Mouse (Mus musculus) liver, postnatal 0 days (tissue): Measurements from ENCODE around the gene Itga8. TPM values are rescaled to one million over a fixed set of nuclear protein-coding genes. Genes with fewer than 3 reads are reported as not detected.

Experiments used
- ATAC-seq: fragments of 200-750 bp; cut with Nextera tagmentation; 2 replicates; pipeline ENCODE4 v1.8.0; 2017; ENCODE audit warnings: mild to moderate bottlenecking, moderate library complexity
- DNase-seq: peaks from one replicate; pipeline ENCODE4 v3.0.0-alpha.2; 2016
- H3K27ac ChIP-seq: fragments of 300-500 bp; sonication (generic); 2 replicates; pipeline ENCODE4 v1.5.1; 2014; ENCODE audit warnings: antibody characterized with exemption, moderate library complexity, mild to moderate bottlenecking, low read depth
- H3K27me3 ChIP-seq: fragments of 300-500 bp; sonication (generic); 2 replicates; pipeline ENCODE4 v1.6.1; 2014; ENCODE audit warnings: low read length, control low read depth, mixed read lengths; ENCODE audit not compliant: insufficient read depth
- H3K36me3 ChIP-seq: fragments of 300-500 bp; sonication (generic); replicated peaks from 2 replicates; pipeline ENCODE4 v1.6.1; 2014; ENCODE audit warnings: mild to moderate bottlenecking, control low read depth, low read length, moderate library complexity, mixed read lengths; ENCODE audit not compliant: insufficient read depth
- H3K4me1 ChIP-seq: fragments of 300-500 bp; sonication (generic); 2 replicates; pipeline ENCODE4 v1.6.1; 2014; ENCODE audit warnings: antibody characterized with exemption, mild to moderate bottlenecking, control low read depth; ENCODE audit not compliant: insufficient read depth
- H3K4me2 ChIP-seq: fragments of 300-500 bp; sonication (generic); 2 replicates; pipeline ENCODE4 v1.6.1; 2014; ENCODE audit warnings: low read depth, mild to moderate bottlenecking, low read length, moderate library complexity, mixed read lengths
- H3K4me3 ChIP-seq: fragments of 300-500 bp; sonication (generic); 2 replicates; pipeline ENCODE4 v1.5.1; 2014; ENCODE audit warnings: low read depth, low read length
- H3K9ac ChIP-seq: fragments of 300-500 bp; sonication (generic); replicated peaks from 2 replicates; pipeline ENCODE4 v1.6.1; 2014; ENCODE audit warnings: mild to moderate bottlenecking, moderate library complexity
- H3K9me3 ChIP-seq: fragments of 300-500 bp; sonication (generic); 2 replicates; pipeline ENCODE4 v1.6.1; 2016; ENCODE audit warnings: mild to moderate bottlenecking, control low read depth, low read length, mixed read lengths
- CTCF ChIP-seq: sonication (generic); IDR thresholded peaks from 2 replicates; pipeline ENCODE4 v1.5.1; 2016; ENCODE audit warnings: antibody characterized with exemption, low read depth
- EP300 ChIP-seq: IDR thresholded peaks from 2 replicates; pipeline ENCODE4 v1.6.1; 2016; ENCODE audit warnings: antibody characterized with exemption, low read depth, mild to moderate bottlenecking
- WGBS: fragments of 180-500 bp; shearing (Covaris S2); extraction: QIAGEN DNeasy Blood & Tissue Kit; methylation state at CpG from one replicate; pipeline ENCODE4 v1.1.7; 2014; ENCODE audit not compliant: insufficient replicate concordance; 5-methylcytosine and 5-hydroxymethylcytosine counted together
- polyA plus RNA-seq: library from polyadenylated mRNA; unstranded; fragments of >200 nt; fragmentation: Nextera tagmentation; extraction: Ambion mirVana; gene quantifications from 2 replicates; pipeline ENCODE4 v1.2.1, GENCODE M21; 2015

Itga8 gene
- polyA plus RNA-seq, 1 experiment from 2014 or later: 1.7 TPM

- no peak for DNase-seq
- Histone ChIP-seq H3K4me3 (peak overlapping the region; percentile 25), H3K9me3 (no peaks in the 10 kb centered on the region), H3K4me1 (peaks cover 8% of the 10 kb centered on the region; the same call in 1 of the 2 replicates), H3K27ac (no peak overlapping the region), H3K36me3 (no peaks in the 10 kb centered on the region), H3K27me3 (no peaks in the 10 kb centered on the region), H3K9ac (no peak overlapping the region), H3K4me2 (peak overlapping the region; percentile 72)
- WGBS: 47% methylated on average over 11 of the region's 11 CpGs
- no peak for TF ChIP-seq CTCF
- TF ChIP-seq EP300: no peak
- no peak for ATAC-seq
Measured at GRCm38 (mm10) chr2:12327691-12328354, 26.1 kb upstream of the Itga8 start.

GRCm38 (mm10) chr2:12327216-12327615, 25.5 kb upstream of the Itga8 start:
- H3K4me1 ChIP-seq: peaks cover 8% of the 10 kb centered on the region; the same call in 1 of the 2 replicates
- H3K9ac ChIP-seq: no peak overlapping the region
- H3K27me3 ChIP-seq: no peaks in the 10 kb centered on the region
- WGBS: 13% methylated on average over 10 of the region's 10 CpGs
- ATAC-seq (no peak), DNase-seq (peak; percentile 65)
- no peaks in the 10 kb centered on the region for H3K9me3 ChIP-seq
- H3K4me2 ChIP-seq: peak overlapping the region; percentile 72
- H3K4me3 ChIP-seq: peak overlapping the region; percentile 25
- H3K36me3 ChIP-seq: no peaks in the 10 kb centered on the region
- H3K27ac ChIP-seq: no peak overlapping the region
- TF ChIP-seq CTCF: no peak

- 87% methylated on average over 2 of the region's 2 CpGs for WGBS
- H3K36me3 ChIP-seq: no peaks in the 10 kb centered on the region
- ATAC-seq (no peak), DNase-seq (no peak)
- H3K4me2 ChIP-seq: no peak overlapping the region
- H3K4me3 ChIP-seq: no peak overlapping the region
- H3K4me1 ChIP-seq: peaks cover 8% of the 10 kb centered on the region; the same call in 1 of the 2 replicates
- no peak overlapping the region for H3K9ac ChIP-seq
- TF ChIP-seq CTCF (no peak), EP300 (no peak)
- H3K27me3 ChIP-seq: no peaks in the 10 kb centered on the region
- H3K9me3 ChIP-seq: no peaks in the 10 kb centered on the region
- no peak overlapping the region for H3K27ac ChIP-seq
Measured at GRCm38 (mm10) chr2:12325868-12326267, 24.1 kb upstream of the Itga8 start.

- H3K4me1 ChIP-seq: peaks cover 8% of the 10 kb centered on the region; the same call in 1 of the 2 replicates
- WGBS: 80% methylated on average over 6 of the region's 6 CpGs
- no peak overlapping the region for H3K27ac ChIP-seq
- no peak overlapping the region for H3K9ac ChIP-seq
- ATAC-seq: no peak
- DNase-seq: no peak
- TF ChIP-seq CTCF (no peak), EP300 (no peak)
- H3K4me2 ChIP-seq: no peak overlapping the region
- H3K27me3 ChIP-seq: no peaks in the 10 kb centered on the region
- H3K4me3 ChIP-seq: no peak overlapping the region
- no peaks in the 10 kb centered on the region for H3K9me3 ChIP-seq
- no peaks in the 10 kb centered on the region for H3K36me3 ChIP-seq
Measured at GRCm38 (mm10) chr2:12325417-12325816, 23.7 kb upstream of the Itga8 start.

- Histone ChIP-seq H3K4me1 (no peaks in the 10 kb centered on the region), H3K27me3 (no peaks in the 10 kb centered on the region), H3K4me2 (no peak overlapping the region), H3K4me3 (no peak overlapping the region), H3K27ac (no peak overlapping the region), H3K9me3 (no peaks in the 10 kb centered on the region), H3K9ac (no peak overlapping the region), H3K36me3 (no peaks in the 10 kb centered on the region)
- 71% methylated on average over 4 of the region's 4 CpGs for WGBS
- ATAC-seq (no peak), DNase-seq (no peak)
- TF ChIP-seq EP300 (no peak), CTCF (no peak)
Measured at GRCm38 (mm10) chr2:12320914-12321313, 19.2 kb upstream of the Itga8 start.

- no peak for TF ChIP-seq CTCF
- TF ChIP-seq EP300: no peak
- no peaks in the 10 kb centered on the region for H3K4me1 ChIP-seq
- no peaks in the 10 kb centered on the region for H3K36me3 ChIP-seq
- H3K27ac ChIP-seq: no peak overlapping the region
- H3K4me2 ChIP-seq: no peak overlapping the region
- no peaks in the 10 kb centered on the region for H3K27me3 ChIP-seq
- no peak overlapping the region for H3K4me3 ChIP-seq
- H3K9me3 ChIP-seq: no peaks in the 10 kb centered on the region
- WGBS: 82% methylated on average over 3 of the region's 3 CpGs
- H3K9ac ChIP-seq: no peak overlapping the region
- ATAC-seq (no peak), DNase-seq (no peak)
Measured at GRCm38 (mm10) chr2:12318715-12319114, 17.0 kb upstream of the Itga8 start.

GRCm38 (mm10) chr2:12318036-12318435, 16.3 kb upstream of the Itga8 start:
- WGBS: 82% methylated on average over 4 of the region's 4 CpGs
- H3K4me2 ChIP-seq: no peak overlapping the region
- H3K4me3 ChIP-seq: no peak overlapping the region
- 0 out of 2 replicates have a peak overlapping the region, but pooled peaks have one; percentile 44 for H3K27ac ChIP-seq
- H3K9me3 ChIP-seq: no peaks in the 10 kb centered on the region
- ATAC-seq: no peak
- no peak for TF ChIP-seq CTCF
- TF ChIP-seq EP300: no peak
- H3K9ac ChIP-seq: no peak overlapping the region
- H3K4me1 ChIP-seq: no peaks in the 10 kb centered on the region
- no peaks in the 10 kb centered on the region for H3K36me3 ChIP-seq
- DNase-seq: no peak
- H3K27me3 ChIP-seq: no peaks in the 10 kb centered on the region
